Mouse (Mus musculus) heart, adult 2 months (tissue): ENCODE results near the gene Taf1.

ENCODE experiments used
- CTCF ChIP-seq: fragments of 200-600 bp; IDR thresholded peaks from 2 replicates; pipeline ENCODE4 v1.8.1; 2022; ENCODE audit warnings: antibody characterized with exemption, mild to moderate bottlenecking, moderate library complexity
- EP300 ChIP-seq: fragments of 200-500 bp; IDR thresholded peaks from 2 replicates; pipeline ENCODE4 v1.6.1; 2011; ENCODE audit warnings: low read depth, low read length, control low read depth; ENCODE audit not compliant: insufficient read depth
- POLR2A ChIP-seq: fragments of 200-500 bp; IDR thresholded peaks from 2 replicates; pipeline ENCODE4 v1.6.1; 2011; ENCODE audit warnings: mild to moderate bottlenecking, low read depth, low read length, control low read depth; ENCODE audit not compliant: insufficient read depth

DNA sequence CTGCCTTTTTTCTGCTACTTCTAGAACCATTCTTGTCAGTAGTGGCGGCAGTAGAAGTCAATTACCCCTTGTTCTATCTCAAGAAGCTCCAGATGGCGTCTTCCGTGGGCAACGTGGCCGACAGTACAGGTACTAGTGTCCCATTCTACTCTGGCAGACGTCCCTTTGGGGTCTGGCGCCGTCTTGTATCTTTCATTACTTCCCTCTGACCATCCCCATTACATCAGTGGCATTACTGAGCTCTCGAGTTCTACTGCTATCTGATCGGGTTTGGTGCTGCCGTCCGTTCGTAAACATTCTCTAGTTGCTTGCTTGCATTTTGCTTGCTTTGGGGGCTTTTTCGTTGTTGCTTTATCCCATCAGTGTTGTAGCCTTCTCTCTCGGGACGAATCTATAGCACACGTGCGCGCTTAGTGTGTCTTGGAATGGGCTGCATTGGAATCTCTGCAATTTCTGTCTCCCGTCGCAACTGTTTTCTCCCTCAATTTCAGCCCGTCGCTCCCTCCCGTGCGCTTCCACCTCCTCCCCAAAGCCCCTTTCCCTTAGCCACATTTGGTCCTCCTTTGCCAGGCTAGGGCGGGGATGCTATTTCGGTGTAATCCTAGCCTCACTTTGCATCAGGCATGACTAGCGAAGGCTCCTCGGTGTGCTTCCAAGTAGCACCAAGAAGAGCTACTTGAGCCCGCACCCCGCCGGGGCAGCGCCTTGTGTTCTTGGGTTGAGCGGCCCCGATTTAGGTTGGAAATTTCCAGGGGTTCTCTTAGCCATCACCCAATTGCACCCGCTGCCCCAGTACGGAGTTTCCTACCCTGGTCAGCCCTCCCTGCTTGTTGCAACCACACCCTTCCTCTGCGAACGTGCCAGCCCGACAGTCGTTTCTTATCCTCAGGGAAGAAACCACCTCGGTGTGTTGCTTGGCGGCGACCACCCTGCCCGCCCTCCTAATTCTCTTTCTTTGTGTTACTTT lies 107.9 kb downstream of the Taf1 start:
- no peak for TF ChIP-seq POLR2A
- TF ChIP-seq CTCF: no peak
- TF ChIP-seq EP300: no peak
